Mouse (Mus musculus) stomach, embryonic 16.5 days (tissue): Measurements from ENCODE around the gene Zcchc14. TPM values are rescaled to one million over a fixed set of nuclear protein-coding genes. Genes with fewer than 3 reads are reported as not detected.

ENCODE experiments used
- ATAC-seq: fragments of 200-750 bp; cut with Nextera tagmentation; 2 replicates; pipeline ENCODE4 v1.8.0; 2017; ENCODE audit warnings: moderate number of reproducible peaks, moderate TSS enrichment; ENCODE audit not compliant: insufficient read depth, low FRiP score
- H3K27ac ChIP-seq: fragments of 300-500 bp; sonication (generic); 2 replicates; pipeline ENCODE4 v1.5.1; 2014; ENCODE audit warnings: low read length
- H3K27me3 ChIP-seq: fragments of 300-500 bp; sonication (generic); 2 replicates; pipeline ENCODE4 v1.6.1; 2014; ENCODE audit warnings: low read length, control low read depth, mixed read lengths; ENCODE audit not compliant: control insufficient read depth, insufficient read depth
- H3K36me3 ChIP-seq: fragments of 300-500 bp; sonication (generic); 2 replicates; pipeline ENCODE4 v1.6.1; 2014; ENCODE audit warnings: low read length; ENCODE audit not compliant: control insufficient read depth, insufficient read depth
- H3K4me1 ChIP-seq: fragments of 300-500 bp; sonication (generic); 2 replicates; pipeline ENCODE4 v1.6.1; 2014; ENCODE audit warnings: low read length, control low read depth, mixed read lengths; ENCODE audit not compliant: control insufficient read depth, insufficient read depth
- H3K4me2 ChIP-seq: fragments of 300-500 bp; sonication (generic); 2 replicates; pipeline ENCODE4 v1.6.1; 2014; ENCODE audit warnings: low read depth, low read length, mixed read lengths
- H3K4me3 ChIP-seq: fragments of 300-500 bp; sonication (generic); replicated peaks from 2 replicates; pipeline ENCODE4 v1.5.1; 2014; ENCODE audit warnings: mild to moderate bottlenecking, low read length
- H3K9ac ChIP-seq: fragments of 300-500 bp; sonication (generic); 2 replicates; pipeline ENCODE4 v1.6.1; 2014; ENCODE audit warnings: low read length
- H3K9me3 ChIP-seq: fragments of 300-500 bp; sonication (generic); replicated peaks from 2 replicates; pipeline ENCODE4 v1.6.1; 2016; ENCODE audit warnings: low read length, control low read depth; ENCODE audit not compliant: control insufficient read depth
- WGBS: fragments of 180-500 bp; shearing (Covaris S2); extraction: QIAGEN DNeasy Blood & Tissue Kit; methylation state at CpG from one replicate; pipeline ENCODE4 v1.1.7; 2014; 5-methylcytosine and 5-hydroxymethylcytosine counted together
- polyA plus RNA-seq: library from polyadenylated mRNA; unstranded; fragments of >200 nt; fragmentation: Nextera tagmentation; extraction: Ambion mirVana; gene quantifications from 2 replicates; pipeline ENCODE4 v1.2.1, GENCODE M21; 2015

Zcchc14 gene
- polyA plus RNA-seq, 1 experiment from 2014 or later, result 13.2 TPM

DNA sequence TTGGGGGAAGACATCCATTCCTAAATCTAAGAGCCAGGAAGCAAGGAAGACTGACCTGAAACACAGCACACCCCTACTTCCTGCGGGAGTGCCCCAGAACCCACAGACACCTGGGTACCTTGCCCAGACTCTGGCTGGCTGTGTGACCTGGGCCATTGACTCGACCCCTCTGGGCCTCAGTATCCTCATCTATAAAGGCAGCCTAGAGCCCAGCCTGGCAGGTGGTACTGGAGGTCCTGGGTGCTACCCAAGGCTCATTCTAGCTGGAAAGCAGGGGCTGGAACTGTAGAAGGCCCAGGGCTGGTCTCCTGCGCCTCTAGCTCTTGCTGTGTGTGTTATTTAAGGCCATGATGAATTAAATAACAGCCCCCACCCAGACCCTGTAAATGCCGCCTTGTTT is 1.4 kb upstream of the Zcchc14 start:
- Histone ChIP-seq H3K27ac (no peak overlapping the region), H3K4me3 (peak overlapping the region; percentile 74), H3K4me2 (peak overlapping the region; percentile 90)

DNA sequence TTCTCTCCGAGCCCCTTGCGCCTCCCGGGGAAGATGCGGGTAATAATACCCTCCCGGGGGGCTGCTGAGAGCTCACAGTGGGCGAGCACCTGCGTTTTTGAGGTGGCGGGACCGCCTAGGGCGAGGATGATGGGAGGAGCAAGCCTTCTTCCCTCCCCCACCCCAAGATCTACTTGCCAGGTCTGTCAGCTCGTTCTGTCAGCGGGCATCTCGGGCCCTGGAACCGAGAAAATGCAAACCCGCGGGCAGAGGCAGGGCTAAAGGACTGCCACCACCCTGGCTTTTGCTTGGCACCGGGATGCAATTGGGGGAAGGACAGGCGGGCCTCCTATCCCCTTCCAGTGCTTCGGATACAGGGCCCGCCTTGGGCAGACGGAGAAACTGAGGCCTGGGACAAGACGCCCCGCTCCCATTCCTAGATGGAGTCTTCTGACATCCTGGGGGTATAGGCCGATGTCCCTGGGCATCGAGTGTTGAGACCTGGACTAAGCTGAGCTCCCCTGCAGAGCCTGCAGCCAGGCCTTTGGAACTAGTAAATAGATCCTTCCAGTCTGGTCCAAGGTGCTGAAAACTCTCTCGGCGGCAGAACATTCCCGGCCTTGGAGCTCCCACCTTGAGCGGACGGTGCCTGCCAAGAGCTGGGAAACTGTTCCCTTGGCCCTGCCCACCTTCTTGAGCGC is 779 bp upstream of the Zcchc14 start:
- H3K9me3 ChIP-seq, result no peaks in the 10 kb centered on the region
- no peaks in the 10 kb centered on the region for H3K27me3 ChIP-seq
- H3K27ac ChIP-seq, result peak overlapping the region; percentile 93
- H3K36me3 ChIP-seq, result no peaks in the 10 kb centered on the region
- peak overlapping the region; percentile 86 for H3K9ac ChIP-seq
- 4% methylated on average over 31 of the region's 31 CpGs for WGBS
- ATAC-seq, result peak; percentile 7; the same call in 1 of the 2 replicates
- peaks cover 36% of the 10 kb centered on the region for H3K4me1 ChIP-seq
- H3K4me3 ChIP-seq, result peak overlapping the region; percentile 74
- H3K4me2 ChIP-seq, result peak overlapping the region; percentile 90

More for the DNA sequence above, 1.4 kb upstream of the Zcchc14 start:
- whole genome bisulfite sequencing, result 81% methylated on average over 4 of the region's 4 CpGs
- H3K9me3 ChIP-seq, result no peaks in the 10 kb centered on the region
- ATAC-seq, result no peak
- no peak overlapping the region for H3K9ac ChIP-seq
- H3K4me1 ChIP-seq, result peaks cover 32% of the 10 kb centered on the region
- H3K36me3 ChIP-seq, result no peaks in the 10 kb centered on the region
- H3K27me3 ChIP-seq, result no peaks in the 10 kb centered on the region

DNA sequence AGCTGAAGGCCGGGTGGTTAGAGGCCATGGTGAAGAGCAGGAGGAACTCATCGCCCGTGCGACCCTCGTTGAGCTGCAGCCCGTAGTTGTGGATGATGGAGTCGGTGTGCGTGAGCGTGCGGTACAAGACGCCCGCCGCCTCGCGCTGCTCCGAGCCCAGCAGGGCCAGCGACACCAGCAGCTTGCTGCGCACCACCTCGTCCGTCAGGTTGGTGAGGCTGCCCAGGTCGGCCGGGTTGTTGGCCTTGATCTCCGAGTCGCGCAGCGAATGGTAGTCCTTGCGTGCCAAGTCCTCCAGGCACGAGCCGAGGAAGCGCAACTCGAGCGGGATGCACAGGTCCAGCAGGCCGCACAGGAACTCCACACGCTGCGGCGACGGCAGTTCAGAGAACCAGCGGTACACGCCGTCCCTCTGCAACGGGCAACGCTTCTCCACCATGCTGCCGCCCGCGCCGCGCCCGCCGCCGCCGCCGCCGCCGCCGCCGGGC is 783 bp downstream of the Zcchc14 start:
- Histone ChIP-seq H3K27ac (peak overlapping the region; percentile 42; the same call in 1 of the 2 replicates), H3K4me3 (peak overlapping the region; percentile 74), H3K27me3 (no peaks in the 10 kb centered on the region), H3K9me3 (no peaks in the 10 kb centered on the region), H3K4me1 (peaks cover 47% of the 10 kb centered on the region), H3K4me2 (peak overlapping the region; percentile 97), H3K9ac (peak overlapping the region; percentile 80), H3K36me3 (no peaks in the 10 kb centered on the region)
- no peak for ATAC-seq
- WGBS, result under 1% methylated on average over 50 of the region's 56 CpGs

GRCm38 (mm10) chr8:121651308-121651873 is 1.3 kb downstream of the Zcchc14 start:
- no peak overlapping the region for H3K27ac ChIP-seq
- peak overlapping the region; percentile 74 for H3K4me3 ChIP-seq
- 8% methylated on average over 45 of the region's 47 CpGs for WGBS
- H3K36me3 ChIP-seq, result no peaks in the 10 kb centered on the region
- peak overlapping the region; percentile 97 for H3K4me2 ChIP-seq
- no peaks in the 10 kb centered on the region for H3K9me3 ChIP-seq
- ATAC-seq, result no peak
- H3K9ac ChIP-seq, result peak overlapping the region; percentile 80
- peaks cover 47% of the 10 kb centered on the region for H3K4me1 ChIP-seq
- no peaks in the 10 kb centered on the region for H3K27me3 ChIP-seq

DNA sequence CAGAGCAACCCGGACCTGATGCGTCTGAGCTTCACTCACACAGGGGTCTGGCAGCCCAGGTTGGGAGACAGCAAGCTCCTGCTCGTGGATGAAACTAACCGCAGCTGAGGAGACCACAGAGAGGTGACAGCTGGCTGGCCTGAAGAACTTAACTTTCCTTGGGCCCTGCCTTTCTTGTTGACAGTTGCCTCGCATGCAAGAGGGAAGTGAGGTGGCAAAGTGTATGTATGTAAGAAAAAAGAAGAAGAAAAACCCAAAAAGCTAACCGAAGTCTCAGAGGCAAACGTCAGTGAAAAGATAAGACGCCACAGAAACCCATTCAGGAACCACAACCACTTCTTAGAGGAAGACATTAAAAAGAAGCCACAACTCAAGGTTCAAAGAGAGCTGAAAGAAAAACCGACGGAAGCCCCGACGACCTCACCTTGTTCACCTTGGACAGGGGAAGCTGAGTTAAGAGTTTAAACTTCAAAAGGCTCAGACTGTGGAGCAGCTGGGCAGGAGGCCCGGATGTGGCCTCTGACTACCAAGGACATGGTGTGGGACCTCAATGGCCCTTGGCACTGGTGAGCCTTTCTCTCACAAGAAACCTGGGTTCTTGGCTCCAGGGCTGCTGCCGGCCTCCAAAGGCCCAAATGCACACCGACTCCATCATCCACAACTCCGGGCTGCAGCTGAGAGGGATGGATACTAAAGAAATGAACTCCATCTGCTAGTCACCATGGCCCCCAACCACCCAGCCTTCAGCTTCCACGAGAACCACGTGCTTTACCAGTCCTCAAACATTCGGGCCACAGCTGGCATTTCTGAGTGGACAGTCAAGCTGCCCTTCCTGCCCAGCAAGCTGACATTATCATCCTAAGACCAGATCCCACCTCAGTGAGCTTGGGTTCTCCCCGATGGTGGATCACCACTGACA is 2.1 kb downstream of the Zcchc14 start:
- Histone ChIP-seq H3K27me3 (no peaks in the 10 kb centered on the region), H3K4me2 (peak overlapping the region; percentile 97), H3K27ac (no peak overlapping the region), H3K4me3 (peak overlapping the region; percentile 74), H3K9ac (peak overlapping the region; percentile 80), H3K36me3 (no peaks in the 10 kb centered on the region), H3K9me3 (no peaks in the 10 kb centered on the region), H3K4me1 (peaks cover 47% of the 10 kb centered on the region)
- ATAC-seq, result no peak
- 51% methylated on average over 20 of the region's 20 CpGs for WGBS

GRCm38 (mm10) chr8:121649904-121650303 is 2.8 kb downstream of the Zcchc14 start:
- Histone ChIP-seq H3K4me3 (peak overlapping the region; percentile 22), H3K4me2 (peak overlapping the region; percentile 97), H3K9me3 (no peaks in the 10 kb centered on the region), H3K27ac (no peak overlapping the region), H3K36me3 (no peaks in the 10 kb centered on the region), H3K4me1 (peaks cover 51% of the 10 kb centered on the region), H3K9ac (peak overlapping the region; percentile 16; the same call in 1 of the 2 replicates), H3K27me3 (no peaks in the 10 kb centered on the region)
- 54% methylated on average over 10 of the region's 10 CpGs for WGBS
- no peak for ATAC-seq

- Histone ChIP-seq H3K9me3 (no peaks in the 10 kb centered on the region), H3K27ac (no peak overlapping the region), H3K4me3 (peak overlapping the region; percentile 22; the same call in 1 of the 2 replicates), H3K36me3 (no peaks in the 10 kb centered on the region), H3K9ac (peak overlapping the region; percentile 16; the same call in 1 of the 2 replicates), H3K4me1 (peaks cover 54% of the 10 kb centered on the region), H3K27me3 (no peaks in the 10 kb centered on the region), H3K4me2 (peak overlapping the region; percentile 97)
- 67% methylated on average over 5 of the region's 5 CpGs for WGBS
- no peak for ATAC-seq
These were observed 3.3 kb downstream of the Zcchc14 start for GRCm38 (mm10) chr8:121649423-121649822.

GRCm38 (mm10) chr8:121648451-121648850 is 4.2 kb downstream of the Zcchc14 start:
- no peak for ATAC-seq

More at GRCm38 (mm10) chr8:121648451-121648850, 4.2 kb downstream of the Zcchc14 start:
- Histone ChIP-seq H3K4me2 (no peak overlapping the region), H3K27me3 (no peaks in the 10 kb centered on the region), H3K9me3 (no peaks in the 10 kb centered on the region), H3K9ac (no peak overlapping the region), H3K4me1 (peaks cover 47% of the 10 kb centered on the region), H3K36me3 (no peaks in the 10 kb centered on the region), H3K27ac (no peak overlapping the region), H3K4me3 (no peak overlapping the region)
- 53% methylated on average over 16 of the region's 16 CpGs for WGBS
